Mouse (Mus musculus) hindbrain, embryonic 13.5 days (tissue): ENCODE results near the gene Prkaa1. TPM values are rescaled to one million over a fixed set of nuclear protein-coding genes. Genes with fewer than 3 reads are reported as not detected.

Experiments used
- ATAC-seq: fragments of 200-750 bp; cut with Nextera tagmentation; 2 replicates; pipeline ENCODE4 v1.8.0; 2017; ENCODE audit warnings: moderate TSS enrichment; ENCODE audit not compliant: low FRiP score
- H3K27ac ChIP-seq: fragments of 300-500 bp; sonication (generic); 2 replicates; pipeline ENCODE4 v1.5.1; 2015; ENCODE audit warnings: inconsistent platforms, mild to moderate bottlenecking, moderate library complexity
- H3K27me3 ChIP-seq: fragments of 300-500 bp; sonication (generic); 2 replicates; pipeline ENCODE4 v1.6.1; 2015; ENCODE audit warnings: mild to moderate bottlenecking, inconsistent platforms
- H3K36me3 ChIP-seq: fragments of 300-500 bp; sonication (generic); 2 replicates; pipeline ENCODE4 v1.6.1; 2015; ENCODE audit warnings: mild to moderate bottlenecking, inconsistent platforms
- H3K4me1 ChIP-seq: fragments of 300-500 bp; sonication (generic); replicated peaks from 2 replicates; pipeline ENCODE4 v1.6.1; 2015; ENCODE audit warnings: inconsistent platforms
- H3K4me2 ChIP-seq: fragments of 300-500 bp; sonication (generic); 2 replicates; pipeline ENCODE4 v1.6.1; 2015; ENCODE audit warnings: inconsistent platforms, mild to moderate bottlenecking, moderate library complexity
- H3K4me3 ChIP-seq: fragments of 300-500 bp; sonication (generic); 2 replicates; pipeline ENCODE4 v1.5.1; 2015; ENCODE audit warnings: mild to moderate bottlenecking, inconsistent platforms
- H3K9ac ChIP-seq: fragments of 300-500 bp; sonication (generic); 2 replicates; pipeline ENCODE4 v1.6.1; 2015; ENCODE audit warnings: mild to moderate bottlenecking, inconsistent platforms
- H3K9me3 ChIP-seq: fragments of 300-500 bp; sonication (generic); 2 replicates; pipeline ENCODE4 v1.6.1; 2016; ENCODE audit warnings: inconsistent platforms
- WGBS: fragments of 180-500 bp; shearing (Covaris S2); methylation state at CpG from one replicate; pipeline ENCODE4 v1.1.7; 2015; 5-methylcytosine and 5-hydroxymethylcytosine counted together
- polyA plus RNA-seq: library from polyadenylated mRNA; unstranded; fragments of >200 nt; fragmentation: Nextera tagmentation; extraction: Ambion mirVana; gene quantifications from 2 replicates; pipeline ENCODE4 v1.2.1, GENCODE M21; 2015

The Prkaa1 gene
- polyA plus RNA-seq, 1 experiment from 2014 or later = 14.3 TPM

DNA sequence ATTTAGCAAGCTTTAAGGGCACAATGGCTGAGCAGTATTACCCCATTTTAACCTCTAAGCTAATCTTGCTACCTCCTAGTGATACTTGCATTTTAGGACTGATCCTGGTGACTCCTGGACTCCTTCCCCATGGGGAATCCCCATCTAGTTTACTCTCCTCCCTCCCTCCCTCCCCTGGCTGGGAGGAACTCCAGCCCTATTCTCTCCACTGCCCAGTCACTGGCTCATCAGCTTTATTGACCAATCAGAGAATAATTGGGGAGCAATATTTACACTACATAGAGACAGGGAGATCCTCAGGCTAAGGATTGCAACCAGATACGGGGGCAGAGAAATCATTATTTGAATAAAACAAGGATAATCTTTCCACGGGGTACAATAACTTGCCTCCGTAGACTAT lies 9.5 kb upstream of the Prkaa1 start:
- no peak overlapping the region for H3K27ac ChIP-seq
- H3K4me1 ChIP-seq = no peaks in the 10 kb centered on the region
- no peak for ATAC-seq
- WGBS = 74% methylated on average over 3 of the region's 3 CpGs
- no peak overlapping the region for H3K4me2 ChIP-seq
- H3K36me3 ChIP-seq = no peaks in the 10 kb centered on the region
- no peak overlapping the region for H3K9ac ChIP-seq
- H3K4me3 ChIP-seq = no peak overlapping the region
- no peaks in the 10 kb centered on the region for H3K9me3 ChIP-seq
- H3K27me3 ChIP-seq = no peaks in the 10 kb centered on the region

DNA sequence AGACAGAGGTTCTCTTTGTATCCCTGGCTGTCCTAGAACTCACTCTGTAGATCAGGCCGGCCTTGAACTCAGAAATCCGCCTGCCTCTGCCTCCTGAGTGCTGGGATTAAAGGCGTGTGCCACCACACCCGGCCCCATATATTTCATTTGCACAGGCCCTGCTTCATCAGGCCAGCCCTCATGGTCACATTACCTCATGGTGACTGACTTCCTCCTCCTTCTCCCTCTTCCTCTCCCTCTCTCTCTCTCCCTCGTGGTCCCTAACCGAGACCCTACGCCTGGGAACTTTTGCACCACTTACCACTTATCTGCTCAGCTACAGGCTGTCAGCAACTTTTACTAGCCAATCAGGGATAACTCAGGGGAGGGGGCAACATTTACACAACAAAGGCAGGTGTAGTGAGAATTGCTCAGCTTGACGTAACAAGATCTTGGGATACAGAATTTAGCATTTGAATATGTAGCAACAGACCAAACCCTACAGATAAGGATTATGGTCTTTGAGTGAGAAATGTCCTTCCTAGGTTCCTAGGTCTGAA lies 8.6 kb upstream of the Prkaa1 start:
- ATAC-seq = no peak
- H3K9ac ChIP-seq = no peak overlapping the region
- no peaks in the 10 kb centered on the region for H3K4me1 ChIP-seq
- no peaks in the 10 kb centered on the region for H3K27me3 ChIP-seq
- H3K9me3 ChIP-seq = no peaks in the 10 kb centered on the region
- H3K4me2 ChIP-seq = no peak overlapping the region
- WGBS = 86% methylated on average over 8 of the region's 8 CpGs
- H3K27ac ChIP-seq = no peak overlapping the region
- H3K4me3 ChIP-seq = no peak overlapping the region
- H3K36me3 ChIP-seq = no peaks in the 10 kb centered on the region

DNA sequence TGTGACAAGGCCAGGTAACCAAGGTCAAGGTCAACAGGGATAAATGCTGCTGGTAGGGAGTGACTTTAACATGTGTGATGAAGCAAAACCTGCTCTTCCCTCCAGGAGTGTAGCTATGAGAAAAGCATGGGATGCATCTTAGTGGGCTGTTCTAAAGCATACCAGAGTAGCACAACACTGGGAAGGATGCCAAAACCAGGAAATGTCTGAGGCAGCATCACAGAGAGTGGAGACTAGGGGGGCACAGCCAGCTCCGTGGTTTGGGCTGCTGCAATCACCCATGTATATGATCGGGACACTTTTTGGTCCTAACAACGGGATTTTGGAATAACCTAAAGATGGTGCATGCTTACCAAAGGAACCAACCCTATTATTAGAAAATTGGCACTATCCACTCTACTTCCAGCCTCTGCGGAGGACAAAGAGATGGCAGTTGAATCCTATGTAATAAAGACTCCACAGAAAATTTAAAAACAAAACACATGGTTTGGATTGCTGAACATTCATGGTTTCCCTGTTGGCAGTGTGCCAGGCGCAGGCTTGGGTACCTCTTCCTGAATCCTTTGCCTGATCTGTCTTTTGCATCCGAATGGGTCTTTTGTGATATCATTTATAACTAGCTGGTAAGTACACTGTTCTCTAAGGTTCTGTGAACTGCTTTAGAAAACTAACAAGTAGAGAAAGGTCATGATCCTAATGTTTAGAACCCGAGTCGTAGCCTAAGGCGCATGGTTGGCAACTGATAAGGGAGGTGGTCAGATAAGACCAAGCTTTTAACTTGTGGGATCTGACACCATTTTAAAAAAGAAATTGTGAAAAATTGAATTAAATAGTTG lies 5.4 kb upstream of the Prkaa1 start:
- ATAC-seq = peak; percentile 79
- Histone ChIP-seq H3K36me3 (no peaks in the 10 kb centered on the region), H3K4me1 (no peaks in the 10 kb centered on the region), H3K4me3 (no peak overlapping the region), H3K27me3 (no peaks in the 10 kb centered on the region), H3K9ac (no peak overlapping the region), H3K9me3 (no peaks in the 10 kb centered on the region), H3K27ac (no peak overlapping the region), H3K4me2 (no peak overlapping the region)
- WGBS = 68% methylated on average over 9 of the region's 9 CpGs

DNA sequence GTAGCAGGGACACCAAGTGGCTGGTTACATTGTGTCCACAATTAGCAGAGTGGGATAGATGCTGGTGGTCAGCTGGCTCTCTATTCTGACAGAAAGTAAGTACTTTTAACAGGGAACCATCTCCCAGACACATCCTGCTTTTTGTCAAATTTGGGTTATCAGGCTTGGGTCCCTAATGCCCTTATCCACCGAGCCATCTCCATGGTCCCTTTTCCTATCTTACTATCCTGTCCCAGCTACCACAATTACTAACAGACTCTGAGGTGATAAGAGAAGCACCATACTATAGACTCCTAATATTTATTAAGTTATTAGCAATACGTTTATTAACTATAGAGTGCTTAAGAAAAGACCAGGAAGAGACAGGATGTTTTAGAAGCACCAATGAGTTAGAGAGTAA lies 4.3 kb upstream of the Prkaa1 start:
- H3K36me3 ChIP-seq = no peaks in the 10 kb centered on the region
- H3K4me3 ChIP-seq = no peak overlapping the region
- ATAC-seq = no peak
- H3K9ac ChIP-seq = no peak overlapping the region
- no peak overlapping the region for H3K4me2 ChIP-seq
- H3K27me3 ChIP-seq = no peaks in the 10 kb centered on the region
- H3K27ac ChIP-seq = no peak overlapping the region
- peaks cover under 1% of the 10 kb centered on the region for H3K4me1 ChIP-seq
- no peaks in the 10 kb centered on the region for H3K9me3 ChIP-seq
- WGBS = 92% methylated on average over 2 of the region's 2 CpGs

DNA sequence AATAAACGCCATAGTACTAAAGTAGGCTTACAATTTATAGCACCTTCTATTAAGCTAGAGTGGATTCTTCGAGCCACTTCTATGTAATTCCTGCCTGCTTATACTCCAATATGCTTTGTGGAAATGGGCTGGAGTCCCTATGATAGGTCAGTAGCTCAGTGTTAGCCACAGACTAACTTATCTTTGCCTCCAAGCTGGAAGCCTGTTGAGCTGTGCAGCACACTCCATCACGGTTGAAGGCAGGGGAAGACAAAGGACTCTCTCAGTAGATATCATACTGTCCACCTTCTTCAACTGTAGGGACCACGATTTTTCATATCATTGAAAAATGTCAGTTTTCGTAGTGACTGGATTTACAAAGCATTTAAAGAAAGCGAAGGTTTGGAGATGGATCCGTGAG lies 3.8 kb upstream of the Prkaa1 start:
- H3K4me2 ChIP-seq = no peak overlapping the region
- no peak for ATAC-seq
- no peaks in the 10 kb centered on the region for H3K36me3 ChIP-seq
- H3K27me3 ChIP-seq = no peaks in the 10 kb centered on the region
- no peak overlapping the region for H3K4me3 ChIP-seq
- H3K9me3 ChIP-seq = no peaks in the 10 kb centered on the region
- no peak overlapping the region for H3K9ac ChIP-seq
- H3K4me1 ChIP-seq = peaks cover 6% of the 10 kb centered on the region
- WGBS = 90% methylated on average over 7 of the region's 7 CpGs
- no peak overlapping the region for H3K27ac ChIP-seq

DNA sequence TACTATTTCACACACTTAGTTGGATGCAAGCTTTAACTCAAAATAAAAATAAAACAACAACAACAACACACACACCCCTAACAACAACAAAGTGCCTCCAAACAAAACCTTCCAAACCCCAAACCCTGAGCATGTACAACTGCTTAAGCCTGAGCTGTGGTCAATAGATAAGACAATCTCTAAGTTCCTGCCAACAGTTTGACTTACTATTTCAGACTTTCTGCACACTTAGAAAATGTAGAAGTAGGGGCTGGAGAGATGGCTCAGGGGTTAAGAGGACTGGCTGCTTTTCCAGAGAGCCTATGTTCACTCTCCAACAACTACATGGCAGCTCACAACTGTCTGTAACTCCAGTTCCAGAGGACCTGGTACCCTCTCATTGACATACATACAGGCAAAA lies 3.3 kb upstream of the Prkaa1 start:
- ATAC-seq = no peak
- Histone ChIP-seq H3K9ac (no peak overlapping the region), H3K27me3 (no peaks in the 10 kb centered on the region), H3K4me3 (no peak overlapping the region), H3K9me3 (no peaks in the 10 kb centered on the region), H3K36me3 (no peaks in the 10 kb centered on the region), H3K4me2 (no peak overlapping the region), H3K27ac (no peak overlapping the region), H3K4me1 (peaks cover 11% of the 10 kb centered on the region)

DNA sequence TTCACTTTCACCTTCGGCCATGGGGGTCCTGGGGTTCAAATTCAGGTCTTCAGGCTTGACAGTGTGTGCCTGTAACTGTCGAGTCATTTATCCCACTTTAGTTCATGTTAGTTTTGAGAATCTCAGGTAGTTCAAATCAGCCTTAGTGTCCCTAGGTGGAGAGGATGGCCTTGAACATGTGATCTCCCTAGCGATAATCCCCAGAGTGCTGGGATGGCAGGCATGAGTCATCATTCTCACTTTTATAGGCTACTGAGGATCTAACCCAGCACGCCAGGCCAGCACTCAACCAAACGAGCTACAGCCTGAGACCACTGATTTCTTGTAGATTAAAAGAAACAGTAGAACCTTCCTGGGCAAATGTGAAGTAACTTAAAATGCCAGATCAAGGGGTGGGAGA lies 1.6 kb upstream of the Prkaa1 start:
- no peak for ATAC-seq
- no peak overlapping the region for H3K4me2 ChIP-seq
- peaks cover 14% of the 10 kb centered on the region for H3K4me1 ChIP-seq
- no peaks in the 10 kb centered on the region for H3K27me3 ChIP-seq
- H3K27ac ChIP-seq = no peak overlapping the region
- no peak overlapping the region for H3K9ac ChIP-seq
- no peak overlapping the region for H3K4me3 ChIP-seq
- no peaks in the 10 kb centered on the region for H3K9me3 ChIP-seq
- WGBS = 68% methylated on average over 5 of the region's 5 CpGs
- H3K36me3 ChIP-seq = no peaks in the 10 kb centered on the region

DNA sequence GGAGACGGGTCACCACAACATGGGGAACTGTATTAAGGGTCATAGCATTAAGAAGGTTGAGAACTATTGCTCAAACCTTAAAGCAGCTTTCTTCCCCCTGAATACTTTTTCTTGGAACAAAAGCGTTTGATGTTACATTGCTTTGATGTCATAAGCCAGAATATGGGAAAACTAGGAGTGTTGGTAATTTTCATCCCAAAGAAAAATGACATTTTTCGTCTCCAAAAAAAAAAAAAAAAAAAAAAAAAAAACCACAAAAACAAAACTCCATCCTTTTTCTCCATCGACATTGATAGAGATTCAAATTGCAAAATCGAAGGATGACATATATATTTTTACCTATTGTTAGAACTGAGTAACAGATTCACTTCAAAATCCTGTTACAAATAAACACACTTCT lies 947 bp upstream of the Prkaa1 start:
- ATAC-seq = no peak
- no peak overlapping the region for H3K4me3 ChIP-seq
- H3K9ac ChIP-seq = no peak overlapping the region
- H3K4me2 ChIP-seq = peak overlapping the region; percentile 67; the same call in 1 of the 2 replicates
- no peaks in the 10 kb centered on the region for H3K27me3 ChIP-seq
- H3K9me3 ChIP-seq = no peaks in the 10 kb centered on the region
- peaks cover 14% of the 10 kb centered on the region for H3K4me1 ChIP-seq
- 74% methylated on average over 5 of the region's 5 CpGs for WGBS
- H3K36me3 ChIP-seq = no peaks in the 10 kb centered on the region
- no peak overlapping the region for H3K27ac ChIP-seq

DNA sequence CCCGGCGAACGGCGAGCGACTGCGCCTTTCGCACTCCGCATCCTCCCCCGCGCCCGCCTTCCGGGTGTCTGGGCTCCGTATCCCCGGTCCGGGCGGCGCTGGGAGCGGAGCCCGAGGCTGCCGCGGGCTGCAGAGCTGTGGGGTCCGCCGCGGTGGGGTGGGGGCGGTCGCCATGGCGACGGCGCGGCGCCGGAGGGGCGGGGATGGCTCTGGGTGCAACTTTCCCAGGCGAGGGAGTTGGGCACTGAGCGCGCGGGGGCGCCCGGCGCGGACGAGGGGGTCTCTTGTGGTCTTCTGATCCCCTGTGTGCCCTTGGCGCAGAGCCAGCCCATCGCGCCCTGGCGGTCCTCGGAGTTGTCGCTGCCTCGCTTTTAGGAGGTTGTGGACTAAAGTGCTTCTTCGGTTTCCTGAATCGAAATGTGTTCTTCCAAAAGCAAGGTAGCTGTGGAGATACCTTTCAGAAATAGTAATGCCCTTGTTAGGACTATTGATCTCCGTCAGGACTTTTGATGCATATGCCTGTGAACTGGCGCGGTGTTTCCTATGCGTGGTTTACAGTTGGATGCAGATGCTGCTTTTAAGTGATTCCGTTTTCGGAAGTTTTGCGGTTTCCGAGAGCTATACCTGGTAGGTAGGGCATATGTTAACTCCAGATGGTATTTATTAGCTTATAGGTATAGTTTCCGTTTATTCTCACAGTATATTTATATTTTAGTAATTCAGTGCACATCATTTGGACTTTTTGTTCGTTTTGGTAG lies 539 bp downstream of the Prkaa1 start:
- H3K4me3 ChIP-seq = peak overlapping the region; percentile 82
- no peaks in the 10 kb centered on the region for H3K36me3 ChIP-seq
- H3K9ac ChIP-seq = peak overlapping the region; percentile 89
- H3K9me3 ChIP-seq = no peaks in the 10 kb centered on the region
- no peaks in the 10 kb centered on the region for H3K27me3 ChIP-seq
- H3K4me2 ChIP-seq = peak overlapping the region; percentile 67
- 3% methylated on average over 46 of the region's 61 CpGs for WGBS
- peak overlapping the region; percentile 94 for H3K27ac ChIP-seq
- peak; percentile 94 for ATAC-seq
- H3K4me1 ChIP-seq = peaks cover 16% of the 10 kb centered on the region

DNA sequence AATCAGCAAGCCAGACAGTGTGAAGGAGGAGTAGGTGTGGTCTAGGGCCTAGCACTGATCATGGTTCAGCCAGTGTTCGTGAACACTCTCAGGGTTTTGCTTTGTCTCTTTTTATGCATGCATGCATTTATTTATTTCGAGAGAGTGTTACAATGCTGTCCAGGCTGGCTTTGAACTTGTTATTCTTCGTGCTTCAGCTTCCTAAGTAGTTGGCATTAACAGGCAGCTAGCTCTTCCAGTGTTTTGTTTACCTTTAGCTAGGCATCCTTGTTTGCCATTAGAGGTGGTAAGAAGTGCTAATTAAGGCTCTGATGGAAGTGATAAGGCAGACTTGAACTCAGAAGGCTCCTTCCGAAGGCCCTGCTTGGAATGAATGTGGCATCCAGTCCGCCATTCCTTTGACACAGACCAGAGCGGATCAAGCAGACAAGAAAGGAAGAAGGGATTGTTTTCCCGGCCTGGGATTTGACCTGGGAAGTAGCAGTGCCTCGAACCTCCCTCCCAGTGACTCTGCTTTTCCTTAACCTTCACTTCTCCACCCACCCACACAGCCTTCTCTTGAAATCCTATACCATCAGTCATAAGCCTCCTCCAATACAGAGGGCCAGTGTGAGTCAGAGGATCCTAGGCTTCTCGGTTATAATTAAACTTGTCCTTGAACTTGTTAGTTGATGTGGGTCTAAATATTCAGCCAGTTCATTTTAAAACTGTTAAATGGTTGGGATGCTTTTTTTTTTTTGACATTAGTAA lies 1.7 kb downstream of the Prkaa1 start:
- peaks cover 19% of the 10 kb centered on the region for H3K4me1 ChIP-seq
- H3K36me3 ChIP-seq = no peaks in the 10 kb centered on the region
- peak overlapping the region; percentile 67 for H3K4me2 ChIP-seq
- WGBS = 50% methylated on average over 9 of the region's 9 CpGs
- no peak for ATAC-seq
- no peaks in the 10 kb centered on the region for H3K27me3 ChIP-seq
- peak overlapping the region; percentile 36 for H3K9ac ChIP-seq
- no peaks in the 10 kb centered on the region for H3K9me3 ChIP-seq
- no peak overlapping the region for H3K27ac ChIP-seq
- peak overlapping the region; percentile 82 for H3K4me3 ChIP-seq

DNA sequence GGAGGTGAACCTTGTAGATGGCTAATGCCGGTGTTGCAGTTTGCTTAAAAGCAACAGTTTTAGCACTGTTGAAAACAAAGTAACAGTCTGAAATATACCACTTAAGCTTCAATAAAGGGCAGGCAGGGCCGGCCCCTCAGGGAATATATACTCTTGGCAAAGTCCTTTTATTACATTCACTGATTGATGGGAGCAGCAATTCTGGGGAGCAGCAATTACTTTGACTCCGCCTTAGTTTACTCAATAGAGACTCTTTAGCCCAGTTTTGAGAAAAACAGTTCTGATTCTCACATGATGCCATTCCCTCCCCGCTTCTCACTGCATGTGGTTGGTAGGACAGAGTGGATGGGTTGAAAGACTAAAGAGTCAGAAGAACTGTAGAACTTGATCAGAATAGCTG lies 5.5 kb downstream of the Prkaa1 start:
- Histone ChIP-seq H3K9ac (no peak overlapping the region), H3K4me1 (peaks cover 19% of the 10 kb centered on the region), H3K9me3 (no peaks in the 10 kb centered on the region), H3K27ac (no peak overlapping the region), H3K36me3 (no peaks in the 10 kb centered on the region), H3K4me3 (no peak overlapping the region), H3K4me2 (no peak overlapping the region), H3K27me3 (no peaks in the 10 kb centered on the region)
- WGBS = 80% methylated on average over 4 of the region's 4 CpGs
- ATAC-seq = no peak

DNA sequence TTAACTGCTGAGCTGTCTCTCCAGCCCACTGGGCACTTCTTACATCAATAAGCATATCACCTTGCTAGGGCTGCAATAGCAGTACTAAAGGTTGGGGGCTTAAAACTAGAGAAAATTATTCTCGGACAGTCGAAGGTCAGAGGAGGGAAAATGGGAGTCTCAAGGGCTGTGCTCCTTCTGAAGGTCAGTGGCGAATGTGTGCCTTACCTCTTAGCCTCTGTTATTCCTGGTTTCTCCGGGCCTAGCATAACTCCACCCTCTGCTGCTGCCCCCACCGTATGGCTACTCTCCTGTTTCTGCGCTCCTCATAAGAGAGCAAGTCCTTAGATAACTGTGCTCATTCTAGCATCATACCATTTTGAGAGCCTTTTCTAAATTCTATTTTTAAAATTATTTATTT lies 8.5 kb downstream of the Prkaa1 start:
- WGBS = 97% methylated on average over 6 of the region's 6 CpGs
- H3K4me3 ChIP-seq = no peak overlapping the region
- H3K9ac ChIP-seq = no peak overlapping the region
- H3K27me3 ChIP-seq = no peaks in the 10 kb centered on the region
- no peak for ATAC-seq
- no peaks in the 10 kb centered on the region for H3K36me3 ChIP-seq
- peaks cover 17% of the 10 kb centered on the region for H3K4me1 ChIP-seq
- no peak overlapping the region for H3K27ac ChIP-seq
- no peaks in the 10 kb centered on the region for H3K9me3 ChIP-seq
- no peak overlapping the region for H3K4me2 ChIP-seq
